Mouse (Mus musculus) MEL (cell line): Measurements from ENCODE around the gene Mrpl9.

Source experiments
- CHD1 ChIP-seq: IDR thresholded peaks from 2 replicates; pipeline ENCODE4 v1.6.1; 2012; ENCODE audit warnings: low read depth, mild to moderate bottlenecking, inconsistent platforms, low read length, improper control_type of control experiment
- NELFE ChIP-seq: IDR thresholded peaks from 2 replicates; pipeline ENCODE4 v1.6.1; 2011; ENCODE audit warnings: low read depth, low read length, improper control_type of control experiment
- POLR2A ChIP-seq, 2 experiments: IDR thresholded peaks; 2 replicates each; pipeline ENCODE4 v1.6.1; 2011 to 2012; ENCODE audit warnings: low read length in 2 of 2, mild to moderate bottlenecking in 2 of 2, control low read depth in 1 of 2, improper control_type of control experiment in 1 of 2, low read depth in 1 of 2, moderate library complexity in 1 of 2; ENCODE audit not compliant: control insufficient read depth in 1 of 2, insufficient read depth in 1 of 2, poor library complexity in 1 of 2

GRCm38 (mm10) chr3:94396336-94396735 lies 46.8 kb upstream of the Mrpl9 start:
- TF ChIP-seq POLR2A (IDR thresholded peaks at IDR 0.05; ENCODE audit: control insufficient read depth in 1 of 2, insufficient read depth in 1 of 2, low read depth in 1 of 2, low read length in 2 of 2, poor library complexity in 1 of 2) (no peak), CHD1 (no peak), NELFE (no peak)
